ENCODE assay signal across 8 mouse cellular contexts in genomic region chr7:28596436-28597276, GRCm38 (mm10). TPM values are rescaled to one million over a fixed set of nuclear protein-coding genes. Genes with fewer than 3 reads are reported as not detected.
DNase-seq lines count a peak whose midpoint lies in the region; ATAC-seq and TF ChIP-seq lines count a peak whose summit lies in the region.

No protein-coding gene starts in this region.

- peak overlapping the region; percentile 64 for H3K4me3 ChIP-seq in hindbrain, postnatal 0 days (ENCODE audit: low read length)
- peak overlapping the region; percentile 80 for H3K4me3 ChIP-seq in liver, embryonic 13.5 days (replicated peaks)
- peak overlapping the region; percentile 78 for H3K4me3 ChIP-seq in neural tube, embryonic 11.5 days (ENCODE audit: low read depth, low read length)

- peaks cover 19% of the 10 kb centered on the region for H3K4me1 ChIP-seq in hindbrain, postnatal 0 days (ENCODE audit: insufficient read depth, low read length)
- H3K4me1 ChIP-seq in liver, embryonic 13.5 days (replicated peaks): peaks cover 79% of the 10 kb centered on the region
- peaks cover 23% of the 10 kb centered on the region for H3K4me1 ChIP-seq in neural tube, embryonic 11.5 days (ENCODE audit: control insufficient read depth, insufficient read depth, low read length)

- H3K9ac ChIP-seq in hindbrain, postnatal 0 days (replicated peaks; ENCODE audit: low read length): peak overlapping the region; percentile 63
- H3K9ac ChIP-seq in liver, embryonic 13.5 days: peak overlapping the region; percentile 77
- H3K9ac ChIP-seq in neural tube, embryonic 11.5 days (ENCODE audit: low read length): peak overlapping the region; percentile 74

- WGBS in hindbrain, postnatal 0 days: 30% methylated on average over 20 of the region's 20 CpGs
- WGBS in liver, embryonic 13.5 days (ENCODE audit: insufficient replicate concordance): 40% methylated on average over 20 of the region's 20 CpGs
- WGBS in neural tube, embryonic 11.5 days: 34% methylated on average over 20 of the region's 20 CpGs

- H3K4me2 ChIP-seq in hindbrain, postnatal 0 days (ENCODE audit: low read depth, low read length): peak overlapping the region; percentile 91
- H3K4me2 ChIP-seq in liver, embryonic 13.5 days: peak overlapping the region; percentile 94
- H3K4me2 ChIP-seq in neural tube, embryonic 11.5 days (ENCODE audit: low read depth): peak overlapping the region; percentile 82

- H3K36me3 ChIP-seq in hindbrain, postnatal 0 days (ENCODE audit: insufficient read depth, low read length): no peaks in the 10 kb centered on the region
- H3K36me3 ChIP-seq in liver, embryonic 13.5 days: peaks cover 19% of the 10 kb centered on the region
- no peaks in the 10 kb centered on the region; the same call in 1 of the 2 replicates for H3K36me3 ChIP-seq in neural tube, embryonic 11.5 days (ENCODE audit: control insufficient read depth, insufficient read depth, low read length)

- peak; percentile 27 for ATAC-seq in hindbrain, postnatal 0 days
- peak; percentile 95 for ATAC-seq in liver, embryonic 13.5 days (ENCODE audit: low read depth)
- no peak for ATAC-seq in neural tube, embryonic 11.5 days (ENCODE audit: insufficient read depth, low FRiP score, low TSS enrichment)

- no peaks in the 10 kb centered on the region for H3K27me3 ChIP-seq in hindbrain, postnatal 0 days (ENCODE audit: insufficient read depth, low read length)
- H3K27me3 ChIP-seq in liver, embryonic 13.5 days: no peaks in the 10 kb centered on the region
- H3K27me3 ChIP-seq in neural tube, embryonic 11.5 days (ENCODE audit: control insufficient read depth, insufficient read depth, low read length): no peaks in the 10 kb centered on the region

- no peaks in the 10 kb centered on the region for H3K9me3 ChIP-seq in hindbrain, postnatal 0 days (ENCODE audit: low read length)
- no peaks in the 10 kb centered on the region for H3K9me3 ChIP-seq in liver, embryonic 13.5 days (replicated peaks)
- H3K9me3 ChIP-seq in neural tube, embryonic 11.5 days (ENCODE audit: control insufficient read depth, low read length): no peaks in the 10 kb centered on the region

- DNase-seq in spleen, adult 12 weeks (ENCODE audit: low spot score): peak; percentile 60
- no peak for DNase-seq in spleen, adult 18-20 months
- peak; percentile 57 for DNase-seq in embryo, embryonic 10.5 days (ENCODE audit: low spot score)
- peak; percentile 66 for DNase-seq in hindbrain, postnatal 0 days (ENCODE audit: low spot score)
- peak; percentile 85 for DNase-seq in liver, embryonic 13.5 days
- DNase-seq in neural tube, embryonic 11.5 days (ENCODE audit: low spot score): no peak
- DNase-seq in thymus, postnatal 10 days (ENCODE audit: low spot score in 2 of 2): no peak
- DNase-seq in layer of hippocampus, adult 9-11 months: no peak

- TF ChIP-seq CTCF in hindbrain, postnatal 0 days (IDR thresholded peaks at IDR 0.05; ENCODE audit: low read depth): no peak

- peak overlapping the region; percentile 66 for H3K27ac ChIP-seq in hindbrain, postnatal 0 days
- H3K27ac ChIP-seq in liver, embryonic 13.5 days: peak overlapping the region; percentile 98
- peak overlapping the region; percentile 1; the same call in 1 of the 2 replicates for H3K27ac ChIP-seq in neural tube, embryonic 11.5 days (ENCODE audit: low read depth, low read length)

RNA-seq across cellular contexts. Expression of gene Samd4b, which starts 1.3 kb away (rescaled TPM):
- 58.8 and 60.5 TPM in 2 replicates for total RNA-seq in hindbrain, postnatal 0 days (2014; rRNA removed)
- 17.7 and 19.7 TPM in 2 replicates for polyA plus RNA-seq in hindbrain, postnatal 0 days (2015; fragmentation: Nextera tagmentation; extraction: Ambion mirVana)
- polyA plus RNA-seq in liver, embryonic 13.5 days (2015; fragmentation: Nextera tagmentation; extraction: Ambion mirVana): 4.1 and 5.8 TPM in 2 replicates
- polyA plus RNA-seq in neural tube, embryonic 11.5 days (2014; fragmentation: Nextera tagmentation; extraction: Ambion mirVana): 37.8 and 39.5 TPM in 2 replicates

RNA-seq across cellular contexts. Expression of gene Pak4, which starts 1.3 kb away (rescaled TPM):
- 14.8 and 20.3 TPM in 2 replicates for total RNA-seq in hindbrain, postnatal 0 days (2014; rRNA removed)
- 13.2 and 14.0 TPM in 2 replicates for polyA plus RNA-seq in hindbrain, postnatal 0 days (2015; fragmentation: Nextera tagmentation; extraction: Ambion mirVana)
- polyA plus RNA-seq in liver, embryonic 13.5 days (2015; fragmentation: Nextera tagmentation; extraction: Ambion mirVana): 16.2 and 18.5 TPM in 2 replicates
- 31.1 and 33.9 TPM in 2 replicates for polyA plus RNA-seq in neural tube, embryonic 11.5 days (2014; fragmentation: Nextera tagmentation; extraction: Ambion mirVana)

RNA-seq across cellular contexts. Expression of gene Acp7, which starts 34.5 kb away (rescaled TPM):
- total RNA-seq in hindbrain, postnatal 0 days (2014; rRNA removed): 0.25 and 1.2 TPM in 2 replicates
- 0.28 and 0.56 TPM in 2 replicates for polyA plus RNA-seq in hindbrain, postnatal 0 days (2015; fragmentation: Nextera tagmentation; extraction: Ambion mirVana)
- not detected in 2 replicates for polyA plus RNA-seq in liver, embryonic 13.5 days (2015; fragmentation: Nextera tagmentation; extraction: Ambion mirVana)
- polyA plus RNA-seq in neural tube, embryonic 11.5 days (2014; fragmentation: Nextera tagmentation; extraction: Ambion mirVana): not detected in 2 replicates

RNA-seq across cellular contexts. Expression of gene Nccrp1, which starts 49.6 kb away (rescaled TPM):
- total RNA-seq in hindbrain, postnatal 0 days (2014; rRNA removed): not detected in 2 replicates
- 0.34 TPM in 2 replicates for polyA plus RNA-seq in hindbrain, postnatal 0 days (2015; fragmentation: Nextera tagmentation; extraction: Ambion mirVana)
- polyA plus RNA-seq in liver, embryonic 13.5 days (2015; fragmentation: Nextera tagmentation; extraction: Ambion mirVana): not detected in 2 replicates
- 0.15 TPM in 1 of 2 replicates, not detected in the other for polyA plus RNA-seq in neural tube, embryonic 11.5 days (2014; fragmentation: Nextera tagmentation; extraction: Ambion mirVana)

RNA-seq across cellular contexts. Expression of gene Sycn, which starts 56.0 kb away (rescaled TPM):
- total RNA-seq in hindbrain, postnatal 0 days (2014; rRNA removed): not detected in 2 replicates
- polyA plus RNA-seq in hindbrain, postnatal 0 days (2015; fragmentation: Nextera tagmentation; extraction: Ambion mirVana): not detected in 2 replicates
- polyA plus RNA-seq in liver, embryonic 13.5 days (2015; fragmentation: Nextera tagmentation; extraction: Ambion mirVana): not detected in 2 replicates
- polyA plus RNA-seq in neural tube, embryonic 11.5 days (2014; fragmentation: Nextera tagmentation; extraction: Ambion mirVana): not detected in 2 replicates

Comparison
In these comparisons a context has a peak if more than half of its experiments do, and no peak if none do; other contexts are left out.
1. DNase-seq: peak in spleen, adult 12 weeks (single experiment), embryo, embryonic 10.5 days (single experiment), hindbrain, postnatal 0 days (single experiment) and liver, embryonic 13.5 days (single experiment); none in spleen, adult 18-20 months (0 of 2), neural tube, embryonic 11.5 days (single experiment), thymus, postnatal 10 days (0 of 2) and layer of hippocampus, adult 9-11 months (single experiment).
2. H3K27ac ChIP-seq: peak in every context shown above with its lines; median percentile 98 in liver, embryonic 13.5 days; 66 in hindbrain, postnatal 0 days; 1 in neural tube, embryonic 11.5 days.
3. Peak in every context shown above with its lines, with median percentiles within 50 percentile points of each other: H3K4me2 ChIP-seq, H3K4me3 ChIP-seq and H3K9ac ChIP-seq.